Mouse (Mus musculus) small intestine, adult 2 months (tissue): ENCODE data around the gene Igfbp6.

Experiments used
- CTCF ChIP-seq: fragments of 200-500 bp; IDR thresholded peaks from 2 replicates; pipeline ENCODE4 v1.5.1; 2012; ENCODE audit warnings: low read depth, mild to moderate bottlenecking, control low read depth, inconsistent platforms, low read length, moderate library complexity, mixed read lengths; ENCODE audit not compliant: insufficient replicate concordance, insufficient read length; ENCODE audit errors: extremely low read depth
- POLR2A ChIP-seq: fragments of 200-500 bp; IDR thresholded peaks from 2 replicates; pipeline ENCODE4 v1.6.1; 2012; ENCODE audit warnings: low read depth, mild to moderate bottlenecking, control low read depth, inconsistent platforms, low read length, moderate library complexity

DNA sequence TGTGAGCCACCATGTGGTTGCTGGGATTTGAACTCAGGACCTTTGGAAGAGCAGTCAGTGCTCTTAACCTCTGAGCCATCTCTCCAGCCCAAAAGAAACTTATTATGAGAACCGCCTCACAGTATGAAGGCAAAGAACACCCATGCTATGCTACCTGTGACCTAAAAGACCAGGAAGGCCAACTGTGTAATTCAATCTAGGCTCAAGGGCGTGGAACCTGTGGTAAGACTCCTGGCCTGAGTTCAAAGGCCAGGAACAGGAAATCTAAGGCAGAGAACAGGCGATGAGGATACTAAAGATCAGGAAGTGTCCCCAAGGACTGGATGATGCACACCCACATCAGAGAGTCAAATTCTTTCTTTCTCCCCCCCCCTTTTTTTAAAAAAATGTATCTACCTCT lies 29.4 kb downstream of the Igfbp6 start:
- TF ChIP-seq CTCF = no peak
- TF ChIP-seq POLR2A = no peak
